Comparison of ENCODE assay signal across 41 mouse cellular contexts in the genomic region with DNA sequence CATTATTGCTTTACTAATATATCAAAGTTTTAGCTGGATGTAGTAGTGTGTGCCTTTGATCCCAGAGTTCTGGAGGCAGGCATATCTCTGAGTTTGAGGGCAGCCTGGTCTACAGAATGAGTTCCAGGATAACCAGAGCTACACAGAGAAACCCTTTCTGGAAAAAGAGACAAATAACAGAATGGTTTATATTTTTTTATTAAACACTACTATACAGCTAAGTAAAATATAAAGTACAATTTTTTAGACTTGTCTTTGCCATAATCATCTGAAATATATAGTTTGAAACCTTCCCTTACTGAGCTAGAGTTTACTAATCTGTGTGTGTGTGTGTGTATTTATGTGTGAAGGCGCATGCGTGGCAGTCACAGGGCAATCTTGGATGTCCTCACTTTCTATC. TPM values are rescaled to one million over a fixed set of nuclear protein-coding genes. Genes with fewer than 3 reads are reported as not detected.
"Had no signal": no experiment of that assay in that cellular context is flagged by ENCODE, and none has a peak within 500 bp of the region (broad histone marks: within the 10 kb centered on the region; RNA-seq: fewer than 3 reads in every experiment).

A gene (plus strand): TSS at position 301 of the 400 bp plus-strand sequence.

- H3K9ac ChIP-seq: forebrain, embryonic 15.5 days; forebrain, postnatal 0 days; heart, embryonic 15.5 days; hindbrain, embryonic 13.5 days; hindbrain, embryonic 15.5 days; kidney, embryonic 15.5 days; limb, embryonic 13.5 days; limb, embryonic 15.5 days; liver, embryonic 12.5 days; liver, embryonic 14.5 days had no signal

- H3K36me3 ChIP-seq: forebrain, embryonic 15.5 days; heart, embryonic 15.5 days; hindbrain, embryonic 13.5 days; hindbrain, embryonic 15.5 days; kidney, embryonic 15.5 days; limb, embryonic 13.5 days; limb, embryonic 15.5 days; liver, embryonic 12.5 days had no signal

- H3K9me3 ChIP-seq: forebrain, embryonic 15.5 days; heart, embryonic 15.5 days; hindbrain, embryonic 13.5 days; hindbrain, embryonic 15.5 days; kidney, embryonic 15.5 days; limb, embryonic 13.5 days; limb, embryonic 15.5 days; liver, embryonic 12.5 days had no signal

- DNase-seq: forebrain, postnatal 0 days; gastrocnemius, postnatal 14 days; gastrocnemius, postnatal 36 days; heart, adult 2 months; heart, postnatal 36 days; kidney, adult 11 months; kidney, adult 2 months; kidney, adult 9 months; kidney, postnatal 14 days; kidney, postnatal 36 days; layer of hippocampus, adult 9-11 months; layer of hippocampus, postnatal 36 days; left cerebral cortex, postnatal 4 days had no signal

- H3K27me3 ChIP-seq: forebrain, embryonic 15.5 days; heart, embryonic 15.5 days; hindbrain, embryonic 13.5 days; hindbrain, embryonic 15.5 days; kidney, embryonic 15.5 days; limb, embryonic 13.5 days; limb, embryonic 15.5 days; liver, embryonic 12.5 days had no signal

- H3K4me1 ChIP-seq: forebrain, embryonic 15.5 days; heart, embryonic 15.5 days; hindbrain, embryonic 13.5 days; hindbrain, embryonic 15.5 days; limb, embryonic 15.5 days; liver, embryonic 12.5 days had no signal

- H3K4me3 ChIP-seq: forebrain, embryonic 15.5 days; heart, adult 2 months; heart, embryonic 15.5 days; hindbrain, embryonic 13.5 days; hindbrain, embryonic 15.5 days; kidney, embryonic 15.5 days; limb, embryonic 13.5 days; limb, embryonic 15.5 days; liver, embryonic 12.5 days had no signal

- H3K4me2 ChIP-seq: forebrain, embryonic 15.5 days; heart, embryonic 15.5 days; hindbrain, embryonic 13.5 days; hindbrain, embryonic 15.5 days; kidney, embryonic 15.5 days; limb, embryonic 13.5 days; limb, embryonic 15.5 days; liver, embryonic 12.5 days had no signal

- ATAC-seq: forebrain, embryonic 15.5 days; forebrain, postnatal 0 days; hindbrain, postnatal 0 days; intestine, embryonic 16.5 days; liver, embryonic 12.5 days had no signal

- H3K27ac ChIP-seq: forebrain, embryonic 15.5 days; heart, adult 2 months; heart, embryonic 15.5 days; hindbrain, embryonic 13.5 days; hindbrain, embryonic 15.5 days; hindbrain, postnatal 0 days; kidney, embryonic 15.5 days; kidney, postnatal 0 days; limb, embryonic 13.5 days; limb, embryonic 15.5 days; liver, embryonic 12.5 days; liver, embryonic 14.5 days had no signal

RNA-seq across cellular contexts. Expression of the gene that starts here (rescaled TPM):
- total RNA-seq: forebrain, postnatal 0 days; gastrocnemius, adult 18-20 months; gastrocnemius, adult 8-10 months; gastrocnemius, postnatal 14 days; gastrocnemius, postnatal 36 days; heart, adult 2 months; heart, postnatal 36 days; hematopoietic stem cell, adult 5-6 weeks; hindbrain, postnatal 0 days; layer of hippocampus, adult 18-20 months; layer of hippocampus, adult 8-10 months; layer of hippocampus, postnatal 14 days; layer of hippocampus, postnatal 36 days; left cerebral cortex, adult 18-20 months; left cerebral cortex, adult 8-10 months; left cerebral cortex, postnatal 10 days; left cerebral cortex, postnatal 25 days; left cerebral cortex, postnatal 4 days; liver, adult 2 months had no signal
- polyA plus RNA-seq: forebrain, embryonic 15.5 days; forebrain, postnatal 0 days; gonadal fat pad, adult 2 months; heart, adult 2 months; heart, embryonic 15.5 days; heart, postnatal 0 days; hindbrain, embryonic 11.5 days; hindbrain, embryonic 13.5 days; hindbrain, embryonic 15.5 days; hindbrain, postnatal 0 days; intestine, embryonic 16.5 days; kidney, adult 2 months; kidney, embryonic 15.5 days; kidney, postnatal 0 days; large intestine, adult 2 months; limb, embryonic 11.5 days; limb, embryonic 13.5 days; limb, embryonic 15.5 days; liver, adult 2 months; liver, embryonic 12.5 days; liver, embryonic 14.5 days had no signal
